Mouse (Mus musculus): Measurements from ENCODE around the gene Il4i1. TPM values are rescaled to one million over a fixed set of nuclear protein-coding genes. Genes with fewer than 3 reads are reported as not detected.

Il4i1 gene
- polyA plus RNA-seq, 3 experiments from 2014 or later, result 1.9 to 4.2 (median 2.1) TPM

- peak; percentile 46 for ATAC-seq
Observed at GRCm38 (mm10) chr7:44849416-44850111, 33.4 kb downstream of the Il4i1 start.

DNA sequence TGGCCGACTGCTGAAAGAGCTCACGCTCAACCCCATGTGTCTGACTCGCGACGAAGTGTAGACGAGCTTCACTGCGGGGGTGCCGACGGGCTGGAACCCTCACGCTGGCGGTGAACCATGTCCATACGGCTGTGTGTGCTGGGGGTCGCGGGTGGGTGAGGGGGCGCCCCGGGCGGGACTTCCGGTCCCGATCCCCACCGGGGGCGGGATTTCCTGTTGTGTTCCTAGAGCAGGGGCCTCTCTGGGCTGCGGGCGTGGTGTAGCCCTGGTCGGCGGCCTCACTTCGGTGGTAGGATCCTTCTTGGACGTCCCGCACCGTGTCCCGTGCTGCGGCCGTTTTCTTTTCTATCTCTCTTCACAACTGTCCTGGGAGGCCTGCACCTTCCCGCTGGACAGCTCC, 34.0 kb downstream of the Il4i1 start:
- no peak for ATAC-seq

DNA sequence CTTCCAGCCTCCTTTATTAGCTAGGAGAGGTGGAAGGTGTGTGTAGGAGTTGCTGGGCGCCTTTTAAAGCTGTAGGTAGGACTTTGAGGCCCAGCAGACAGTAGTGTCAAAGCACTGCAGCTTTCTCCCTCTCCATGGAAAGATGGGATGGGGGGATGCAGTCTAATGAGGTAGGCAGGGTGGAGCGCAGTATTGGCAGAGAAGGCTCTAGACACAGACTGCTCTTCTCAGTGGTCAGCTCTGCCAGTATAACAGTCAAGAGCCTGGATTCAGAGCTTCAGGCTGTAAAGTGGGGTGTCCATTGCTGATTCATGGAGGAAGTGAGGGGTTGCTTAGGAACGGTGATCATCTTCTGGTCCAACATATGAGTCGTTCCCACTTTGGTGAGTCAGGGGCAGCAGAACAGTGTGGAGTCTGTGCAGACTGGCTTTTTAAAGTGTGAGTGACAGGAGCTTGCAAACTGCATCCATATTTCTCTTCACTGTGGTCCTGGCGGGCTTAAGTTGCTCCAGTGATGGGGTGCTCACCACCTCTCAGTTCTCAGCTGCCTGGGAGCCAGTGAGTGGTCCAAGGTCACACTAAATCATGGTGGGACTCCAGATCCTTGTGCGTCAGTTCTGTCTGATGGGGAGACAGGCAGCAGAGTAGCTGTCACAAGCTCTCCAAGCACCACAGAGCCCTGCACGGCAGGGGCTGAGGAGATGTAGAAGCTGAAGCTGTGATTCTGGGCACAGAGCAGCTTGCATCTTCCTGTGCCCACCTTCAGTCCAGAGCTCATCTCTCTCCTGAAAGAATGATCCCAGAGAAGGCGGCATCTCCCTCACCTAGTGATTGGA, 34.8 kb downstream of the Il4i1 start:
- no peak for ATAC-seq

DNA sequence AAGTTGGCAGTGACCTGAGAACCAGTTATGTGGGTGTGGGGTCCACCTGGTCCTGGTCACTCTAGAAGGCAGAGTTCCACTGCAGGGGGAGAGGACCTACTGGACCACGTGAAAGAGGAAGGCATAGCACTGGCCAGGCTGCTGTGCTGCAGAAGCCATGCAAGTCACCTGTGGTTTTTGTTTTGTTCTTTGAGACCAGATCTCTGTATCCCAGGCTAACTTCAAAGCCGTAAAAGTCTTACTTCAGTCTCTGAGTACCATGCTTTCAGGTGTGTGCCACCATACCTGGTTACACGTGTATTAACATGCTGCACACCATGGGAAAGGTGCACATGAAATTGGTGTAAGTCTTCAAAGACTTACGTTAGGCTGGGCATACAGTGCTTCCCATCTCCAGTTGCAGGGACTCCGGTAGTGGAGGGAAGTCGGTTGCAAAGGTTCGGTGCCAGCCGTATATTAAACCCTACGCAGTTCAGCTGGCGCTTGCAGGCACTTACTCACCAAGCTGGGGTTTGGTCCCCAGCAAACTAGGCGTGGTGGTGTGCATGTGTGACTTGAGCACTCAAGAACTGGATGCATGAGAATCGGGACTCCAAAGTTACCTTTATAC, 35.5 kb downstream of the Il4i1 start:
- no peak for ATAC-seq

GRCm38 (mm10) chr7:44852259-44853027, 36.3 kb downstream of the Il4i1 start:
- ATAC-seq, result no peak

DNA sequence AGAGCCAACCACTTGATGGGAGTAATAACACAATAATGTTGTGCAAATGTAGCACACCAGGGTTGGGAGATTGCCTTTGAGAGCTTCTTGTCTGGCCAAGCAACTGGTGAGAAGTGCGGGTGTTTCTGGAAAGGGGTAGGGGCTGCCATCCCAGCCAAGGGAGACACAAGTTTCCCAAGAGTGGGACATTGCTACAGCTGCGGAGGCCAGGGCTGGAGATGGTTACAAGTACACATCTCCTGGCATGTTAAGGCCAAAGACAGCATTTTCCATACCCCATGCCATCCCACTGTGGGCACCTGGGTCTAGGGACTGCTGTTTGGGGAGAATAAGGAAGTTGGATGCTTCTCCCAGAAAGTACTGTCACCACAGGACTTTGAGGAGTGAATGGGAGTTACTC, 36.9 kb downstream of the Il4i1 start:
- ATAC-seq, result no peak

- ATAC-seq, result no peak
Observed at GRCm38 (mm10) chr7:44853596-44854355, 37.6 kb downstream of the Il4i1 start.

DNA sequence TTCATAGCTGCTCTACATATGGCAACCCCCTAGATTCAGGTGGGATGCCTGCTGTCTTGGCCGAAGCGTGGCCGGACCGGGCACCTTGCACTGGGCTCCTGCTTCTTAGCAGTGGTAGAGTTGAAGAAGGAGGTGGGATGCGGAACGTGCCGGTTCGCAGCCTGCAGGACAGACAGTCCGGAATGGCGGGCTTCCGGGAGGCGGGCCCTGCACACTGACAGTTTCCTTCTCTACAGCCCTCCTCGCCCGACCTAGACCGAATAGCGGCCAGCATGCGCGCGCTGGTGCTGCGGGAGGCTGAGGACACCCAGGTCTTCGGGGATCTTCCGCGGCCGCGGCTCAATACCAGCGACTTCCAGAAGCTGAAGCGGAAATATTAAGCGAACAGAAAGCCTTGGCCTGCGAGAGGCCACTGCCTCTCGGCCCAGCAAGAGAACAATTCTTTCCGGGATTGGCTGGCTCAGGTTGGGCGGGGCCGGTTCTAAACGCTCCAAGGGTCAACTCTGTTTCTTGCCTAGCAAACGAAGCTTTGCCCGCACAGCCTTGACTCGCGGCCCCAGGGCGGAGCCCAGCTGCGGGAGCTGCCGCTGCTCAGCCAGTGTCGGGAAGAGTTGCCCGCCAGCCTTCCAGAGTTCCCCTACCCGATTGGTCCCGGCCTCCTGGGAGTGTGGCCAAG, 38.3 kb downstream of the Il4i1 start:
- ATAC-seq, result peak; percentile 51

DNA sequence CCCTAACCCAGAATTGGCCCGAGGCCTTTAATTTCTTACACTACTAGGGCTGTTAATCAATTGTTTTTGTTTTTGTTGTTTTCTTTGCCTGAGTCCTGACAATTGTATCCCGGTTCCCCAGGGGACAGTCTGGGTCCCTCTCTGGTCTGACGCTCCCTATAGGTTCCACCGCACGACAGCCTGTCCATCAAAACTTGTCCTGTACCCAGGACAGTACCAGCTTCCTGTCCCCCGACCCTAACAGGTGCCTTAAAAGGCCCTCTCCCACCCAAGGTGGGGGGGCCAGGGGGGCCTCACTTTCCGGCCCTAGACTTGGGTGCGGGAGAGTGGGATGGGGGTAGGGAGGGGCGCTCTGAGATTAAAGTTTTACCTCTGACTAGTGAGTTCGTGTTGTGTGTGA, 38.8 kb downstream of the Il4i1 start:
- no peak for ATAC-seq

DNA sequence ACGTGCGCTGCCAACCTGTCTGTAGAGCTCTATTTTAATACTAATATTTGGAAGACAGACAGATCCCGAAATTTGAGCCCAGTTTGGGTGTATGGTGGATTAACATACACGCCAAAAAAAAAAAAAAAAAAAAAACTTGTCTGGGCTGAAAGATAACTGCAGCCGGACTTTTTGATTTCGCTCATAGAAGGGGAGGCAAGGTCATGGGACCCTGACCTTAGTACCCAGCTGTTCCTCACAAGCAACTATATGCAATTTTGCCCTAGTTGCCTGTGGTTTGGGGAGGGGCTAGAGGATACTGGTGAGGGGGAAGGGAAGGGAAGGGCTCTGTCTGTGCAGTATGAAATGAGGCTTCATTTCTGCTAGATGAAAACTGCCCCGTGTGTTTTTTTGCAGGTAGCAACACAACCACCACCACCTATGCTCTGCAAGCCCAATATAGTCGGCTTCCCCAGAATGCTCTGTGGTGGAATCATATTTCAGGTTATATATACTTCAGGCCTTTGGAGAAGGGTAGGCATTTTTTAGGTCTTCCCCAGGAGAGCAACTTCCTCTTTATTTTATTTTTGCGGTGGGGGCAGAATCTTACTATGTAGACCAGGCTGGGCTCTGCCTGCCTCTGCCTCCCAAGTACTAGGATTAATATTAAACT, 40.2 kb downstream of the Il4i1 start:
- no peak for ATAC-seq

DNA sequence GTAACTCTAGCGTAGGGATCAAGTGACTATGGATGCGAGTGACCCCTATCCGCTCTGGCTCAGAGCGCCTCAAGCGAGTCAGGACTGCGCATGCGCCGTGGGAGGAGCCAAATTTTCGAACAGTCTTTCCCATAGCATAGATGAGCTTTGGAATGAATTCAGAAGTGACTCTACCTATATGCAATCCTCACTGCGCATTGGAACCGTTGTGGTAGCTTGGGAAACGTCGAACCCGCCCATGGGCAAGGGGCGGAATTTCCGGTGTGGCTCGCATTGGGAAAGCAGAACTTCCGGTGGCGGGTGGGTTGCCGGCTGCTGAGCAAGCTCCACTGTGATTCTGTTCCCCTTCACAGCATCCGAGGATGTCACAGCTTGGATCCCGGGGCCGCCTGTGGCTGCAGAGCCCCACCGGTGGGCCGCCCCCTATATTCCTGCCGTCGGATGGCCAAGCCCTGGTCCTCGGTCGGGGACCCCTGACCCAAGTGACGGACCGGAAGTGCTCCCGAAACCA, 40.9 kb downstream of the Il4i1 start, which contains the start of gene Pnkp:
Pnkp (plus strand) TSS at position 98 of the 511 bp plus-strand sequence.
- ATAC-seq, result peak; percentile 64

DNA sequence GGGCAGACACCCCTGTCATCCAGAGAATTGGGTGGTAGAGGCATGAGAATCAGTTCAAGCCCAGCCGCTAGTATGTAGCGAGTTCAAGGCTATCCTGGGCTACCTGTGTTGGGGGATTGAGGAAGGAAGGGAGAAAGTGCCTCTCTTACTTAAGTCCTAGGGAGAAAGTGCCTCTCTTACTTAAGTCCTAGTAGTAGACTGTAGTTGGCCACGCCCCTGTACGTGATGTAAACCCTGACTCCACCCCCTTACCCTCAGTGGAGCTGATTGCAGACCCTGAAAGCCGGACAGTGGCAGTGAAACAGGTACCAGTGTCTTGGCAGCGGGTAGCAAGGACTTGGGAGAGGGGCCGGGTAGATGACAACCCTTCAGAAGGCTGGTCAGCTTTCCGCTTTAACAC, 41.7 kb downstream of the Il4i1 start:
- no peak for ATAC-seq

- no peak for ATAC-seq
Observed at GRCm38 (mm10) chr7:44859896-44860295, 43.7 kb downstream of the Il4i1 start.

- ATAC-seq, result no peak
Observed at GRCm38 (mm10) chr7:44860576-44861428, 44.6 kb downstream of the Il4i1 start.

- ATAC-seq, result no peak
Observed at GRCm38 (mm10) chr7:44861429-44861816, 45.2 kb downstream of the Il4i1 start.

- no peak for ATAC-seq
Observed at GRCm38 (mm10) chr7:44862434-44862833, 46.2 kb downstream of the Il4i1 start.

GRCm38 (mm10) chr7:44863210-44863609, 47.0 kb downstream of the Il4i1 start:
- ATAC-seq, result no peak

DNA sequence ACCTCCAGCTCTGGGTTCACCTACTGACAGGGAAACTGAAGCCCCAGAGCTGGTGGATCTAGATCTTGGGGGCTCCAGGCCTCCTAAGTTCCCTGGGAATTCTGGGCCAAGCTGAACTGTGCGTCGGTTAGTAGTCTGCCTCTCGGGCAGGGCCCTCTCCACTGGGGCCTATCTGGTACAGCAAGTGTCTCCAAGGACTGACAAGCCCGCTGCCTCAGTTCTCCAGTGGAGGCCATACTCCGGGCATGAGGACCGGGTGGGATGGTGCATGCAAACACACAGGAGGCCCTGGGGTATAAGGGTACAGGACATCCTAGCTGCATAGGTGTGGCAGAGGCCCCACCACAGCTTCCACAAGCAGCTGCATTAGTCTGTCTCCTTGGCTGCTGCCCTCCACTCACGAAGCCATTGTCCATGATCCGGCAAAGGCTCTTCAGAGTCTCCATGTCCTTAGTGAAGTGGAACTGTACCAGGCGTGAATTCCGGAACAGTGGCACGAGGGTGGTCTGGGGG, 47.9 kb downstream of the Il4i1 start:
- ATAC-seq, result no peak

Measured in inflammation-experienced regulatory T-cells, adult 6 months (primary cell).